Mouse (Mus musculus) lung, postnatal 0 days (tissue): ENCODE results near the gene Gm20388.

Source experiments
- CTCF ChIP-seq: IDR thresholded peaks from 2 replicates; pipeline ENCODE4 v1.5.1; 2016; ENCODE audit warnings: antibody characterized with exemption, mild to moderate bottlenecking
- EP300 ChIP-seq: IDR thresholded peaks from 2 replicates; pipeline ENCODE4 v1.6.1; 2016; ENCODE audit warnings: antibody characterized with exemption, mild to moderate bottlenecking, control low read depth

GRCm38 (mm10) chr8:123786644-123787043, 3876.0 kb downstream of the Gm20388 start:
- no peak for TF ChIP-seq CTCF
- no peak for TF ChIP-seq EP300
